Mouse (Mus musculus) midbrain, postnatal 0 days (tissue): Measurements from ENCODE around the gene Slit1. TPM values are rescaled to one million over a fixed set of nuclear protein-coding genes. Genes with fewer than 3 reads are reported as not detected.

ENCODE experiments used
- ATAC-seq: fragments of 200-750 bp; cut with Nextera tagmentation; 2 replicates; pipeline ENCODE4 v1.8.0; 2017; ENCODE audit warnings: moderate number of reproducible peaks, mild to moderate bottlenecking, moderate TSS enrichment, moderate library complexity; ENCODE audit not compliant: low FRiP score
- DNase-seq: peaks from one replicate; pipeline ENCODE4 v3.0.0-alpha.2; 2015; ENCODE audit warnings: low spot score
- H3K27ac ChIP-seq: fragments of 300-500 bp; sonication (generic); 2 replicates; pipeline ENCODE4 v1.5.1; 2014; ENCODE audit warnings: low read depth, mild to moderate bottlenecking, low read length, mixed read lengths
- H3K27me3 ChIP-seq: fragments of 300-500 bp; sonication (generic); 2 replicates; pipeline ENCODE4 v1.6.1; 2014; ENCODE audit warnings: low read length, control low read depth, mixed read lengths; ENCODE audit not compliant: insufficient read depth
- H3K36me3 ChIP-seq: fragments of 300-500 bp; sonication (generic); 2 replicates; pipeline ENCODE4 v1.6.1; 2014; ENCODE audit warnings: low read length, control low read depth, mixed read lengths; ENCODE audit not compliant: insufficient read depth
- H3K4me1 ChIP-seq: fragments of 300-500 bp; sonication (generic); 2 replicates; pipeline ENCODE4 v1.6.1; 2014; ENCODE audit warnings: mild to moderate bottlenecking, control low read depth, antibody characterized with exemption, low read length, mixed read lengths; ENCODE audit not compliant: insufficient read depth
- H3K4me2 ChIP-seq: fragments of 300-500 bp; sonication (generic); 2 replicates; pipeline ENCODE4 v1.6.1; 2014; ENCODE audit warnings: low read depth, mild to moderate bottlenecking, low read length, mixed read lengths; ENCODE audit not compliant: poor library complexity, severe bottlenecking
- H3K4me3 ChIP-seq: fragments of 300-500 bp; sonication (generic); 2 replicates; pipeline ENCODE4 v1.5.1; 2014; ENCODE audit warnings: low read depth, mild to moderate bottlenecking, low read length, moderate library complexity
- H3K9ac ChIP-seq: fragments of 300-500 bp; sonication (generic); replicated peaks from 2 replicates; pipeline ENCODE4 v1.6.1; 2014; ENCODE audit warnings: mild to moderate bottlenecking, low read length, moderate library complexity, mixed read lengths; ENCODE audit not compliant: poor library complexity, severe bottlenecking
- H3K9me3 ChIP-seq: fragments of 300-500 bp; sonication (generic); 2 replicates; pipeline ENCODE4 v1.6.1; 2016; ENCODE audit warnings: low read length, control low read depth
- CTCF ChIP-seq: IDR thresholded peaks from 2 replicates; pipeline ENCODE4 v1.5.1; 2016; ENCODE audit warnings: antibody characterized with exemption, mild to moderate bottlenecking
- WGBS: fragments of 180-500 bp; shearing (Covaris S2); extraction: QIAGEN DNeasy Blood & Tissue Kit; methylation state at CpG from one replicate; pipeline ENCODE4 v1.1.7; 2014; 5-methylcytosine and 5-hydroxymethylcytosine counted together
- polyA plus RNA-seq: library from polyadenylated mRNA; unstranded; fragments of >200 nt; fragmentation: Nextera tagmentation; extraction: Ambion mirVana; gene quantifications from 2 replicates; pipeline ENCODE4 v1.2.1, GENCODE M21; 2015
- total RNA-seq: library from RNA; depleted of rRNA; stranded (reverse); fragments of >200 nt; gene quantifications from 2 replicates; pipeline ENCODE4 v1.2.3, GENCODE M21; 2014

Gene Slit1
- total and polyA plus RNA-seq, 2 experiments from 2014 or later, result 17.0 to 74.2 TPM

GRCm38 (mm10) chr19:41737657-41738428 is 5.6 kb downstream of the Slit1 start:
- peak overlapping the region; percentile 78 for H3K4me2 ChIP-seq
- no peaks in the 10 kb centered on the region for H3K27me3 ChIP-seq
- H3K27ac ChIP-seq, result no peak overlapping the region
- 5% methylated on average over 18 of the region's 18 CpGs for WGBS
- H3K4me1 ChIP-seq, result peaks cover 23% of the 10 kb centered on the region
- no peak for TF ChIP-seq CTCF
- peak overlapping the region; percentile 36; the same call in 1 of the 2 replicates for H3K9ac ChIP-seq
- no peaks in the 10 kb centered on the region for H3K9me3 ChIP-seq
- no peaks in the 10 kb centered on the region for H3K36me3 ChIP-seq
- peak; percentile 85 for DNase-seq
- ATAC-seq, result peak; percentile 31; the same call in 1 of the 2 replicates
- H3K4me3 ChIP-seq, result peak overlapping the region; percentile 24

- DNase-seq (peak; percentile 63), ATAC-seq (no peak)
- WGBS, result 17% methylated on average over 10 of the region's 10 CpGs
- H3K9ac ChIP-seq, result no peak overlapping the region
- TF ChIP-seq CTCF, result no peak
- H3K4me1 ChIP-seq, result peaks cover 10% of the 10 kb centered on the region
- H3K27ac ChIP-seq, result no peak overlapping the region
- H3K9me3 ChIP-seq, result 0 out of 2 replicates have a peak, but pooled peaks cover 6% of the 10 kb centered on the region
- no peaks in the 10 kb centered on the region for H3K27me3 ChIP-seq
- H3K4me2 ChIP-seq, result no peak overlapping the region
- H3K4me3 ChIP-seq, result no peak overlapping the region
- no peaks in the 10 kb centered on the region for H3K36me3 ChIP-seq
Observed at GRCm38 (mm10) chr19:41734685-41735084, 8.8 kb downstream of the Slit1 start.

- no peak for DNase-seq
- no peak overlapping the region for H3K4me3 ChIP-seq
- no peak for TF ChIP-seq CTCF
- WGBS, result 61% methylated on average over 2 of the region's 2 CpGs
- H3K4me2 ChIP-seq, result no peak overlapping the region
- no peak overlapping the region for H3K9ac ChIP-seq
- no peak for ATAC-seq
- no peaks in the 10 kb centered on the region for H3K9me3 ChIP-seq
- H3K36me3 ChIP-seq, result 0 out of 2 replicates have a peak, but pooled peaks cover 7% of the 10 kb centered on the region
- no peaks in the 10 kb centered on the region for H3K27me3 ChIP-seq
- H3K4me1 ChIP-seq, result no peaks in the 10 kb centered on the region
- 0 out of 2 replicates have a peak overlapping the region, but pooled peaks have one; percentile 52 for H3K27ac ChIP-seq
Observed at GRCm38 (mm10) chr19:41725491-41725890, 18.0 kb downstream of the Slit1 start.

- H3K4me1 ChIP-seq, result no peaks in the 10 kb centered on the region
- no peak overlapping the region for H3K4me3 ChIP-seq
- no peaks in the 10 kb centered on the region for H3K9me3 ChIP-seq
- peak overlapping the region; percentile 52; the same call in 1 of the 2 replicates for H3K27ac ChIP-seq
- no peak overlapping the region for H3K9ac ChIP-seq
- H3K4me2 ChIP-seq, result no peak overlapping the region
- ATAC-seq (no peak), DNase-seq (no peak)
- no peaks in the 10 kb centered on the region for H3K27me3 ChIP-seq
- WGBS, result 33% methylated on average over 9 of the region's 9 CpGs
- 0 out of 2 replicates have a peak, but pooled peaks cover 7% of the 10 kb centered on the region for H3K36me3 ChIP-seq
- no peak for TF ChIP-seq CTCF
Observed at GRCm38 (mm10) chr19:41724831-41725470, 18.5 kb downstream of the Slit1 start.

GRCm38 (mm10) chr19:41723337-41723736 is 20.1 kb downstream of the Slit1 start:
- no peak overlapping the region for H3K4me3 ChIP-seq
- ATAC-seq, result no peak
- no peak for TF ChIP-seq CTCF
- 36% methylated on average over 2 of the region's 2 CpGs for WGBS
- H3K4me1 ChIP-seq, result no peaks in the 10 kb centered on the region; the same call in 1 of the 2 replicates
- no peak for DNase-seq
- H3K4me2 ChIP-seq, result no peak overlapping the region
- no peaks in the 10 kb centered on the region for H3K9me3 ChIP-seq
- no peak overlapping the region for H3K27ac ChIP-seq
- H3K9ac ChIP-seq, result no peak overlapping the region
- no peaks in the 10 kb centered on the region for H3K27me3 ChIP-seq
- 0 out of 2 replicates have a peak, but pooled peaks cover 7% of the 10 kb centered on the region for H3K36me3 ChIP-seq

GRCm38 (mm10) chr19:41719436-41719835 is 24.0 kb downstream of the Slit1 start:
- WGBS, result 68% methylated on average over 8 of the region's 8 CpGs
- no peak overlapping the region for H3K4me3 ChIP-seq
- H3K27ac ChIP-seq, result no peak overlapping the region
- no peak overlapping the region for H3K4me2 ChIP-seq
- no peaks in the 10 kb centered on the region; the same call in 1 of the 2 replicates for H3K4me1 ChIP-seq
- no peak overlapping the region for H3K9ac ChIP-seq
- ATAC-seq (no peak), DNase-seq (peak; percentile 55)
- TF ChIP-seq CTCF, result no peak
- H3K36me3 ChIP-seq, result no peaks in the 10 kb centered on the region
- no peaks in the 10 kb centered on the region for H3K27me3 ChIP-seq
- no peaks in the 10 kb centered on the region for H3K9me3 ChIP-seq
